Mouse (Mus musculus) cerebral cortex, adult 2 months (tissue): ENCODE results near the gene Higd1a.

ENCODE experiments used
- WGBS: fragments of 180-500 bp; shearing (Covaris S2); methylation state at CpG from one replicate; pipeline ENCODE4 v1.1.7; 2018; 5-methylcytosine and 5-hydroxymethylcytosine counted together

Higd1a gene

GRCm38 (mm10) chr9:121880840-121881239 is 22.7 kb upstream of the Higd1a start:
- WGBS, result 26% methylated on average over 14 of the region's 14 CpGs

- 12% methylated on average over 3 of the region's 3 CpGs for WGBS
Observed at GRCm38 (mm10) chr9:121877052-121877740, 19.0 kb upstream of the Higd1a start.

GRCm38 (mm10) chr9:121872062-121872683 is 14.0 kb upstream of the Higd1a start:
- 90% methylated on average over 2 of the region's 2 CpGs for WGBS

GRCm38 (mm10) chr9:121869973-121870515 is 11.9 kb upstream of the Higd1a start:
- WGBS, result 83% methylated on average over 4 of the region's 4 CpGs

GRCm38 (mm10) chr9:121869432-121869831 is 11.3 kb upstream of the Higd1a start:
- WGBS, result 89% methylated on average over 5 of the region's 5 CpGs

GRCm38 (mm10) chr9:121868236-121868635 is 10.1 kb upstream of the Higd1a start:
- WGBS, result 78% methylated on average over 6 of the region's 6 CpGs

GRCm38 (mm10) chr9:121867632-121868031 is 9.5 kb upstream of the Higd1a start:
- 80% methylated on average over 6 of the region's 6 CpGs for WGBS

GRCm38 (mm10) chr9:121865425-121866008 is 7.4 kb upstream of the Higd1a start:
- 68% methylated on average over 3 of the region's 3 CpGs for WGBS

GRCm38 (mm10) chr9:121864837-121865236 is 6.7 kb upstream of the Higd1a start:
- 72% methylated on average over 4 of the region's 4 CpGs for WGBS

- WGBS, result 97% methylated on average over 2 of the region's 2 CpGs
Observed at GRCm38 (mm10) chr9:121860921-121861320, 2.8 kb upstream of the Higd1a start.

GRCm38 (mm10) chr9:121859345-121859744 is 1.2 kb upstream of the Higd1a start:
- WGBS, result 99% methylated on average over 2 of the region's 2 CpGs

- under 1% methylated on average over 69 of the region's 70 CpGs for WGBS
Observed at GRCm38 (mm10) chr9:121857474-121858152, 549 bp downstream of the Higd1a start.

GRCm38 (mm10) chr9:121856649-121857416 is 1.3 kb downstream of the Higd1a start:
- 1% methylated on average over 39 of the region's 39 CpGs for whole genome bisulfite sequencing

GRCm38 (mm10) chr9:121854246-121854645 is 3.9 kb downstream of the Higd1a start:
- 92% methylated on average over 3 of the region's 3 CpGs for WGBS

GRCm38 (mm10) chr9:121847842-121848241 is 10.3 kb downstream of the Higd1a start:
- 79% methylated on average over 5 of the region's 5 CpGs for WGBS

- 70% methylated on average over 4 of the region's 4 CpGs for WGBS
Observed at GRCm38 (mm10) chr9:121847138-121847537, 11.0 kb downstream of the Higd1a start.

- WGBS, result 38% methylated on average over 10 of the region's 10 CpGs
Observed at GRCm38 (mm10) chr9:121846526-121847118, 11.5 kb downstream of the Higd1a start.

GRCm38 (mm10) chr9:121842914-121843313 is 15.2 kb downstream of the Higd1a start:
- WGBS, result 91% methylated on average over 2 of the region's 2 CpGs

- WGBS, result 34% methylated on average over 7 of the region's 7 CpGs
Observed at GRCm38 (mm10) chr9:121839622-121839965, 18.6 kb downstream of the Higd1a start.

GRCm38 (mm10) chr9:121838829-121839621 is 19.1 kb downstream of the Higd1a start, which contains the start of gene Ccdc13:
Ccdc13 (minus strand) TSS chr9:121839461.
- 8% methylated on average over 61 of the region's 61 CpGs for WGBS
